Mouse (Mus musculus) v-Abl transformed pro-B cells (cell line): Measurements from ENCODE around the gene Efemp1.

Experiments used
- in situ Hi-C, 2 experiments: fragments of 400-800 bp; cut with MboI; formaldehyde crosslinking; loops; one replicate each; pipeline ENCODE4 v1.15.1; 2025; ENCODE audit not compliant: unreplicated experiment in 2 of 2

The Efemp1 gene

GRCm38 (mm10) chr11:28853102-28853800 is at the start of gene Efemp1:
Gene Efemp1 (plus strand): TSS chr11:28853204.
- in situ Hi-C loops = no loop called here

- in situ Hi-C loops = no loop called here
These were observed 44.3 kb upstream of the Efemp1 start for GRCm38 (mm10) chr11:28808685-28809084.

DNA sequence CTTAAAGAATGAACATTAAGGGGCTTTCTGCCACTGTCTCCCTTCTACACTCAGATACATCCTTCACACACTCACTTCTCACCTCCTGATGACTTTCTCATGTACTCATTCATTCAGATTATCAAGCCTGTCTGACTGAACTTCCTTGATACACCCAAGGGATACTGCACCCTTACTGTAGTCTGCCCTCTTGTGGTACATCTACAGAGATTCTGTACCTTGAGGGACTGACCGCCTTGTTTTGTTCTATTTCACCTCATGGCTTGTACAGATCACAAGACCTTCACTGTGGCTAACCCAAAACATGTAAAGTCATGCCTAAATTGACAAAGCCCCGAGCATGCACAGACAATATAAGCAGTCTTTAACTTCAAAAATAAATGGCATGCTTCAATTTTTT is 41.1 kb upstream of the Efemp1 start:
- in situ Hi-C loops = no loop called here

DNA sequence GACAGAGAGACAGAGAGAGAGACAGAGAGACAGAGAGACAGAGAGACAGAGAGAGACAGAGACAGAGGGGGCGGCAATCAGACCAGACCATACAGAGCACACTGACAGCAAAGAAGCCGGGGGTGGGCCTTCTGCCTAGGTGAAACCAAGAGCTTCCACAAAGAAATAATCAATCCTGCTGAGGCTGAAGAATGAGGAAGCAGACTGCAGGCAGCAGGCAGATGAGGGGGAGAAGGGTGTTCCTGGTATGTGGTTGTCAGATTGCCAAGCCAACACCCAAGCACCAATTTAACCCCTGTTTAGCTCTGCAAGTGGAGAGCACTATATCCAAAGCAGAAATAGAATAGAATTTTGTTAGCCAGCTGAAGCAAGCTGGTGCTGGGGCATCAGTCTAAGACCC is 40.4 kb upstream of the Efemp1 start:
- in situ Hi-C loops = no loop called here

GRCm38 (mm10) chr11:28817405-28817804 is 35.6 kb upstream of the Efemp1 start:
- in situ Hi-C loops = no loop called here

DNA sequence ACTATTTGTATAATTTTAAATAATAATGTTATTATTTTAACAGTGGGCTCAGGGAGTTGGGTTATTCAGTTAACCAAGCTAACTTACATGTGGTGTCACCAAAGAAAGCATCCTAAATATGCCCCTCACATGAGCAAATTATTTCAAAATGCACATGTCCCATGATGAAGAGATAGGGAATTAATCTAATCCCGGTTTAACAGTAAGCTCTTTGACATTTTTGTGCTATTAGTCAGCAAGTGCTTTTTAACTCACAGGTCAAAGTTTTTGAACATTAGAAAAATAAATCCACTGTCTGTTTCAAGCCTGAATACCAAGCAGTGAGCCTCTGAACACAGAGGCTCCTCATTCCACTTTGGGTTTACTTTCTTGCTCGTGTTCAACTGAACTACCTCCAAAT is 26.1 kb upstream of the Efemp1 start:
- in situ Hi-C loops = no loop called here

GRCm38 (mm10) chr11:28833809-28834208 is 19.2 kb upstream of the Efemp1 start:
- in situ Hi-C loops = no loop called here

GRCm38 (mm10) chr11:28835141-28835540 is 17.9 kb upstream of the Efemp1 start:
- in situ Hi-C loops = no loop called here

- in situ Hi-C loops = no loop called here
These were observed 3.2 kb upstream of the Efemp1 start for GRCm38 (mm10) chr11:28849841-28850240.

- in situ Hi-C loops = no loop called here
These were observed 1.4 kb upstream of the Efemp1 start for GRCm38 (mm10) chr11:28851645-28852044.

DNA sequence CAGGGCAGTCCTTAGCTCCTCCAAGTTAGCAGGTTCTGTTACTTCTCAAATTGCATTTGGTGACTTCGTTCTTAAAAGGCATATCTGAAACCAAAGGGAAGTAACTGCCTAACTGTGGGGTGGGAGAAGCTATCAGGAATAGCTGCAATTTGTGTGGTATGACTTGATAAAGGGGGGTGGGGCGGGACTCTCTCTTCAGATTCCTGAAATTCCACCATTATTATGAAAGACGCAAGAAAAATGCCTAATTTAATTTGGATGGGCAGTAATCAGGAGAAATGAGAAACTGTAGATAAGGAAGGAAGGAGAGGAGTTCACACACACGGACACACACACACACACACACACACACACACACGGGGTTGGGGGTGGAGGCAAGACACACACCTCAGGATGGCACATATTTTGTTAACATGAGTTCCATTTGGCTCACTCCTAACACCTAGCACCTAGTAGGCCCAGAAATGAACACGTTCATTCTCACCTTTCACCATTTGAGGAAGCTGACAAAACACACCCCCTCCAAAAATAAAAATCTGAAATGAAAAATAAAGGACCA is 564 bp upstream of the Efemp1 start:
- in situ Hi-C loops = no loop called here

- in situ Hi-C loops = no loop called here
These were observed 6.1 kb downstream of the Efemp1 start for GRCm38 (mm10) chr11:28859125-28859524.

- in situ Hi-C loops = no loop called here
These were observed 16.1 kb downstream of the Efemp1 start for GRCm38 (mm10) chr11:28869129-28869528.

- in situ Hi-C loops = no loop called here
These were observed 28.5 kb downstream of the Efemp1 start for GRCm38 (mm10) chr11:28881381-28881976.

DNA sequence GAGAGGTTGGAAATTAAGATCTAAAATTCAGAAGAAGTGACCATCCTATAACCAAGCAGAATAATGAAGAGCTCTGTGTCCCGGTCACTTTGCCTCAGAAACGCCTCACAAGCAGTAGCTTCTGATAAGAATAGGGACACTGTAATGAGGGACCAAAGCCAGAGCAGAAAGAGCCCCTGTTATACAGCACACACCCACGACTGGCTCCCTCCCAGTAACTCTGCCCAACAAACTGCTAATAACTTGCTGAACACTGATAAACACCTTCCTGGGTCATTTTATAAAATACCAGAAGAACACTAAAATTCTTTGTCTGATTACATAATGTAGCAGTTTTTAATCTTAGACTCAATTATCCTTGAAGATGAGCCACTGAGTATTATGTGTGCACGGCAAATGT is 30.1 kb downstream of the Efemp1 start:
- in situ Hi-C loops = no loop called here

DNA sequence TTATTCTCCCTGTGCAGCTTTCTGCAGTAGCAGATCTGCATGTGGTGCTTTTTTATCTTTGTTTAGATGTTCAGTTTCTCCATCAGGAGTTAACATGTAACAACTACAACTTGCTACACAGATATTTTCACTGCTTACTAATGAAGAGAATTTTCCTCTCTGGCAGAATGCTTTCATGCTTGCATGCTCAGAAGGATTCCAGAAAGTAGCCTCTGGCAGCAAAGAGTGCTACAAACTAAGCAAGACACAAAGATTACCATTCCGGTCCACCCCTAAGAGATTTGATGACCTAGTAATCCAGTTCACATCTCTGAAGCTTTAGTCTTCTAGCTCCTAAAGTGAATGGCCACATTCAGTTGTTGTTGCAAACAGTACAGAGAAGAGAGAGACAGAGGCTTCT is 36.5 kb downstream of the Efemp1 start:
- in situ Hi-C loops = no loop called here

- in situ Hi-C loops = no loop called here
These were observed 38.5 kb downstream of the Efemp1 start for GRCm38 (mm10) chr11:28891515-28891914.

GRCm38 (mm10) chr11:28899420-28899819 is 46.4 kb downstream of the Efemp1 start:
- in situ Hi-C loops = no loop called here

- in situ Hi-C loops = no loop called here
These were observed 51.6 kb downstream of the Efemp1 start for GRCm38 (mm10) chr11:28904596-28904995.

DNA sequence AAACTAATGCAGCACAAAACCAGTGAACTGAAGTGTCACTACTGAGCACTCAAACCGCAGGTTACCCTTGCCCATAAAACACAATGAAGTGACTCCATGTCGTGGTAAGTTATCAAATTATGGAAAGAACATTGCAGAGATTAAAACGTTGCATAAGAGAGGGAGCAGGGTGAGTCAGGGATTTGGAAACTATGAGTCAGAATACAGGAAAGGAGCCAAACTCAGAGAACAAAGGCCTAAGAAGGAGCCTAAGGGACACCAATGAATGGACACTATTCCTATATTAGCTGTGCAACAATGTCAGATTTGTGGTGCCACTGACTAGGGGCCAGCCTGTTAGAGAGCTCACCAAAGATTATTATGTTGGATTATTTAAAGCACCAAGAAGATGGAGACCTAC is 53.3 kb downstream of the Efemp1 start:
- in situ Hi-C loops = no loop called here

GRCm38 (mm10) chr11:28908908-28909545 is 56.0 kb downstream of the Efemp1 start:
- in situ Hi-C loops = no loop called here
